Mouse (Mus musculus) embryonic fibroblast, embryonic 13.5 days (primary cell): ENCODE measurements at regions not wholly inside any gene's neighbourhood (a gene's known extent, or its start where the extent isn't known, plus 50 kb on each side); places are given as distances from the start of the nearest gene placed in this dataset.

ENCODE experiments used
- H3K27ac ChIP-seq: 2 replicates; pipeline ENCODE4 v1.5.1; 2012; ENCODE audit warnings: low read length, control low read depth, inconsistent platforms; ENCODE audit not compliant: insufficient read depth
- H3K4me1 ChIP-seq: 2 replicates; pipeline ENCODE4 v1.6.1; 2011; ENCODE audit warnings: low read length; ENCODE audit not compliant: control insufficient read depth, insufficient read depth
- H3K4me3 ChIP-seq: 2 replicates; pipeline ENCODE4 v1.5.1; 2011; ENCODE audit warnings: mild to moderate bottlenecking, control low read depth, low read length; ENCODE audit not compliant: insufficient read depth
- CTCF ChIP-seq: IDR thresholded peaks from 2 replicates; pipeline ENCODE4 v1.5.1; 2011; ENCODE audit warnings: mild to moderate bottlenecking, control low read depth, low read length, moderate library complexity, borderline replicate concordance; ENCODE audit not compliant: insufficient read depth
- POLR2A ChIP-seq: IDR thresholded peaks from 2 replicates; pipeline ENCODE4 v1.6.1; 2011; ENCODE audit warnings: low read depth, mild to moderate bottlenecking, control low read depth, low read length, moderate library complexity

DNA sequence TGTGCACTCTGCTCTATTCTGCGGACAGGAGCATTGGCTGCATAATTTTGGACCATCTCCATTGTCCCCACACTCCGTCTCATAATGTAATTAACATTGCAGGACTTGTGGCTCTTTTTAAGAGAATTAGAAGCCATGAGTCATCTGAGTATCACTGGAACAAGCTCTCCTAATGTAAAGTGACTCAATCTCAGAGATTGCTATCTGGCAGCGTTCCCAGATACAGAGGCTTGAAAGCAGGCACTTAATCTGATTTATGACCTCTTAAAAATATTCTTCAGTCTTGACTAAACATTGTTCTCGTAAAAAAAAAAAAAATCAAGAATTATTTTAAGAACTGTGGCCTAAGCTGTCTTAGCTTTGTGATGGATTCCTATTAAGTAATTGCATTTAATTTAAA is 140.1 kb downstream of the Slc5a7 start:
- Histone ChIP-seq H3K4me3 (no peak overlapping the region), H3K27ac (no peak overlapping the region), H3K4me1 (peaks cover 6% of the 10 kb centered on the region)
- no peak for TF ChIP-seq POLR2A
- TF ChIP-seq CTCF, result no peak

GRCm38 (mm10) chr17:54158330-54158729 is 140.5 kb downstream of the Slc5a7 start:
- no peak overlapping the region for H3K4me3 ChIP-seq
- peak overlapping the region; percentile 67 for H3K27ac ChIP-seq
- no peak for TF ChIP-seq POLR2A
- no peak for TF ChIP-seq CTCF
- H3K4me1 ChIP-seq, result peaks cover 6% of the 10 kb centered on the region

GRCm38 (mm10) chr17:54155801-54156200 is 143.0 kb downstream of the Slc5a7 start:
- peaks cover 6% of the 10 kb centered on the region for H3K4me1 ChIP-seq
- H3K27ac ChIP-seq, result peak overlapping the region; percentile 39
- no peak overlapping the region for H3K4me3 ChIP-seq
- no peak for TF ChIP-seq CTCF
- no peak for TF ChIP-seq POLR2A

DNA sequence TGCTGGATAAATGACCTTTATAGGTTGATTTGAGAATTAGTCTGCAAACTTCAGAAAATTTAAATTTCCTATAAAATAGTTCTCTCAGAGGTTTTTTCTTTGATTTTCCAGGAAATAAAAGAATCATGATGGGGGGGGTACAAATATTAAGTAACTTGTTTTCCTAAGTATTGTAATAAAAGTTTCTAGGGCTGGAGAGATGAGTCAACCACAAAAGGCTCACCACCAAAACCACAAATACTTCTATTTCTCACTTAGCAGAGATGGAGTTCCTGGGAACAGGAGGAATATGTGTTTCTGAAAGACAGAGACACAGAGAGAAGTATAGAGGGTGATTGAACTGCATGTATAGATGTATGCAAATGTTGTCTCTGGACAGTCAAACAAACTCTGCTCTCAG is 144.3 kb downstream of the Slc5a7 start:
- Histone ChIP-seq H3K27ac (peak overlapping the region; percentile 68), H3K4me3 (no peak overlapping the region), H3K4me1 (peaks cover 6% of the 10 kb centered on the region)
- no peak for TF ChIP-seq CTCF
- TF ChIP-seq POLR2A, result no peak
